Mouse (Mus musculus) embryonic facial prominence, embryonic 10.5 days (tissue): Measurements from ENCODE around the gene Zfp36l1. TPM values are rescaled to one million over a fixed set of nuclear protein-coding genes. Genes with fewer than 3 reads are reported as not detected.
A peak's percentile ranks its signal among the peaks of the same experiment; 100 is the strongest.

ENCODE experiments used
- DNase-seq: peaks from one replicate; pipeline ENCODE4 v3.0.0-alpha.2; 2017; ENCODE audit warnings: low spot score
- H3K27ac ChIP-seq: fragments of 300-500 bp; sonication (generic); replicated peaks from 2 replicates; pipeline ENCODE4 v1.5.1; 2016; ENCODE audit warnings: mild to moderate bottlenecking
- H3K27me3 ChIP-seq: fragments of 300-500 bp; sonication (generic); replicated peaks from 2 replicates; pipeline ENCODE4 v1.6.1; 2016; ENCODE audit warnings: low read depth, mild to moderate bottlenecking; ENCODE audit not compliant: poor library complexity, severe bottlenecking
- H3K36me3 ChIP-seq: fragments of 300-500 bp; sonication (generic); replicated peaks from 2 replicates; pipeline ENCODE4 v1.6.1; 2016; ENCODE audit warnings: mild to moderate bottlenecking, moderate library complexity
- H3K4me1 ChIP-seq: fragments of 300-500 bp; sonication (generic); 2 replicates; pipeline ENCODE4 v1.6.1; 2016
- H3K4me3 ChIP-seq: fragments of 300-500 bp; sonication (generic); 2 replicates; pipeline ENCODE4 v1.5.1; 2016; ENCODE audit warnings: mild to moderate bottlenecking, moderate library complexity
- H3K9me3 ChIP-seq: fragments of 300-500 bp; sonication (generic); 2 replicates; pipeline ENCODE4 v1.6.1; 2016; ENCODE audit warnings: mild to moderate bottlenecking
- WGBS: fragments of 180-500 bp; shearing (Covaris S2); methylation state at CpG from one replicate; pipeline ENCODE4 v1.1.7; 2016; 5-methylcytosine and 5-hydroxymethylcytosine counted together
- polyA plus RNA-seq: library from polyadenylated mRNA; unstranded; fragments of >200 nt; fragmentation: Nextera tagmentation; extraction: Ambion mirVana; gene quantifications from 2 replicates; pipeline ENCODE4 v1.2.1, GENCODE M21; 2016

Zfp36l1 gene
- polyA plus RNA-seq, 1 experiment from 2014 or later: 119 TPM

- no peaks in the 10 kb centered on the region for H3K36me3 ChIP-seq
- H3K27me3 ChIP-seq: 0 out of 2 replicates have a peak, but pooled peaks cover 5% of the 10 kb centered on the region
- H3K27ac ChIP-seq: 0 out of 2 replicates have a peak overlapping the region, but pooled peaks have one; percentile 41
- H3K9me3 ChIP-seq: no peaks in the 10 kb centered on the region
- H3K4me1 ChIP-seq: peaks cover 20% of the 10 kb centered on the region
- 85% methylated on average over 8 of the region's 8 CpGs for WGBS
- no peak overlapping the region for H3K4me3 ChIP-seq
- no peak for DNase-seq
Observed at GRCm38 (mm10) chr12:80141011-80141410, 28.2 kb upstream of the Zfp36l1 start.

GRCm38 (mm10) chr12:80137744-80138143 lies 24.9 kb upstream of the Zfp36l1 start:
- Histone ChIP-seq H3K27me3 (0 out of 2 replicates have a peak, but pooled peaks cover 5% of the 10 kb centered on the region), H3K27ac (no peak overlapping the region), H3K36me3 (no peaks in the 10 kb centered on the region), H3K4me1 (peaks cover 19% of the 10 kb centered on the region), H3K9me3 (no peaks in the 10 kb centered on the region), H3K4me3 (no peak overlapping the region)
- no peak for DNase-seq
- WGBS: 83% methylated on average over 1 of the region's 1 CpGs

GRCm38 (mm10) chr12:80137246-80137645 lies 24.4 kb upstream of the Zfp36l1 start:
- no peaks in the 10 kb centered on the region for H3K36me3 ChIP-seq
- WGBS: 82% methylated on average over 6 of the region's 6 CpGs
- H3K4me1 ChIP-seq: peaks cover 24% of the 10 kb centered on the region
- no peak overlapping the region for H3K27ac ChIP-seq
- no peak for DNase-seq
- H3K27me3 ChIP-seq: 0 out of 2 replicates have a peak, but pooled peaks cover 5% of the 10 kb centered on the region
- H3K4me3 ChIP-seq: no peak overlapping the region
- no peaks in the 10 kb centered on the region for H3K9me3 ChIP-seq

- Histone ChIP-seq H3K9me3 (no peaks in the 10 kb centered on the region), H3K27me3 (0 out of 2 replicates have a peak, but pooled peaks cover 5% of the 10 kb centered on the region), H3K4me1 (peaks cover 30% of the 10 kb centered on the region), H3K36me3 (no peaks in the 10 kb centered on the region), H3K27ac (peak overlapping the region; percentile 51), H3K4me3 (no peak overlapping the region)
- WGBS: 92% methylated on average over 12 of the region's 12 CpGs
- DNase-seq: no peak
Observed at GRCm38 (mm10) chr12:80136264-80136930, 23.6 kb upstream of the Zfp36l1 start.

- DNase-seq: no peak
- 89% methylated on average over 8 of the region's 8 CpGs for WGBS
- Histone ChIP-seq H3K36me3 (no peaks in the 10 kb centered on the region), H3K27ac (no peak overlapping the region), H3K4me3 (no peak overlapping the region), H3K27me3 (0 out of 2 replicates have a peak, but pooled peaks cover 3% of the 10 kb centered on the region), H3K9me3 (no peaks in the 10 kb centered on the region), H3K4me1 (peaks cover 35% of the 10 kb centered on the region)
Observed at GRCm38 (mm10) chr12:80135173-80135572, 22.4 kb upstream of the Zfp36l1 start.

GRCm38 (mm10) chr12:80133011-80133545 lies 20.3 kb upstream of the Zfp36l1 start:
- Histone ChIP-seq H3K9me3 (no peaks in the 10 kb centered on the region), H3K36me3 (peaks cover 4% of the 10 kb centered on the region; the same call in 1 of the 2 replicates), H3K27me3 (no peaks in the 10 kb centered on the region), H3K27ac (peak overlapping the region; percentile 99), H3K4me1 (peaks cover 42% of the 10 kb centered on the region), H3K4me3 (peak overlapping the region; percentile 73)
- no peak for DNase-seq
- 43% methylated on average over 9 of the region's 9 CpGs for WGBS

- peaks cover 5% of the 10 kb centered on the region for H3K36me3 ChIP-seq
- H3K4me1 ChIP-seq: peaks cover 44% of the 10 kb centered on the region
- WGBS: 1% methylated on average over 66 of the region's 66 CpGs
Observed at GRCm38 (mm10) chr12:80132250-80133003, 19.6 kb upstream of the Zfp36l1 start.

GRCm38 (mm10) chr12:80131359-80132249 lies 18.8 kb upstream of the Zfp36l1 start:
- no peak for DNase-seq
- Histone ChIP-seq H3K27me3 (no peaks in the 10 kb centered on the region), H3K4me1 (peaks cover 47% of the 10 kb centered on the region), H3K36me3 (peaks cover 12% of the 10 kb centered on the region), H3K9me3 (no peaks in the 10 kb centered on the region), H3K27ac (peak overlapping the region; percentile 99), H3K4me3 (peak overlapping the region; percentile 73)
- WGBS: 57% methylated on average over 17 of the region's 17 CpGs

More at GRCm38 (mm10) chr12:80132250-80133003, 19.6 kb upstream of the Zfp36l1 start:
- Histone ChIP-seq H3K27me3 (no peaks in the 10 kb centered on the region), H3K9me3 (no peaks in the 10 kb centered on the region), H3K27ac (peak overlapping the region; percentile 99), H3K4me3 (peak overlapping the region; percentile 73)
- DNase-seq: peak; percentile 92

GRCm38 (mm10) chr12:80130558-80131358 lies 17.9 kb upstream of the Zfp36l1 start:
- no peaks in the 10 kb centered on the region for H3K27me3 ChIP-seq
- no peaks in the 10 kb centered on the region for H3K9me3 ChIP-seq
- peak overlapping the region; percentile 99 for H3K27ac ChIP-seq
- peaks cover 47% of the 10 kb centered on the region for H3K4me1 ChIP-seq
- peak; percentile 79 for DNase-seq
- 10% methylated on average over 6 of the region's 6 CpGs for WGBS
- peaks cover 17% of the 10 kb centered on the region for H3K36me3 ChIP-seq
- peak overlapping the region; percentile 73 for H3K4me3 ChIP-seq

GRCm38 (mm10) chr12:80129531-80129930 lies 16.7 kb upstream of the Zfp36l1 start:
- 97% methylated on average over 8 of the region's 8 CpGs for WGBS
- no peak for DNase-seq
- peaks cover 20% of the 10 kb centered on the region for H3K36me3 ChIP-seq
- H3K27ac ChIP-seq: peak overlapping the region; percentile 99
- H3K4me1 ChIP-seq: peaks cover 51% of the 10 kb centered on the region
- no peaks in the 10 kb centered on the region for H3K27me3 ChIP-seq
- H3K4me3 ChIP-seq: no peak overlapping the region
- H3K9me3 ChIP-seq: no peaks in the 10 kb centered on the region

GRCm38 (mm10) chr12:80127191-80127762 lies 14.5 kb upstream of the Zfp36l1 start:
- DNase-seq: no peak
- Histone ChIP-seq H3K27ac (peak overlapping the region; percentile 63), H3K36me3 (peaks cover 32% of the 10 kb centered on the region), H3K4me3 (no peak overlapping the region), H3K9me3 (no peaks in the 10 kb centered on the region), H3K27me3 (no peaks in the 10 kb centered on the region), H3K4me1 (peaks cover 59% of the 10 kb centered on the region)
- 89% methylated on average over 5 of the region's 5 CpGs for WGBS
